Mouse (Mus musculus) embryonic fibroblast, embryonic 13.5 days (primary cell): ENCODE results near the gene Htatip2.

Experiments used
- CTCF ChIP-seq: IDR thresholded peaks from 2 replicates; pipeline ENCODE4 v1.5.1; 2011; ENCODE audit warnings: mild to moderate bottlenecking, control low read depth, low read length, moderate library complexity, borderline replicate concordance; ENCODE audit not compliant: insufficient read depth
- POLR2A ChIP-seq: IDR thresholded peaks from 2 replicates; pipeline ENCODE4 v1.6.1; 2011; ENCODE audit warnings: low read depth, mild to moderate bottlenecking, control low read depth, low read length, moderate library complexity

DNA sequence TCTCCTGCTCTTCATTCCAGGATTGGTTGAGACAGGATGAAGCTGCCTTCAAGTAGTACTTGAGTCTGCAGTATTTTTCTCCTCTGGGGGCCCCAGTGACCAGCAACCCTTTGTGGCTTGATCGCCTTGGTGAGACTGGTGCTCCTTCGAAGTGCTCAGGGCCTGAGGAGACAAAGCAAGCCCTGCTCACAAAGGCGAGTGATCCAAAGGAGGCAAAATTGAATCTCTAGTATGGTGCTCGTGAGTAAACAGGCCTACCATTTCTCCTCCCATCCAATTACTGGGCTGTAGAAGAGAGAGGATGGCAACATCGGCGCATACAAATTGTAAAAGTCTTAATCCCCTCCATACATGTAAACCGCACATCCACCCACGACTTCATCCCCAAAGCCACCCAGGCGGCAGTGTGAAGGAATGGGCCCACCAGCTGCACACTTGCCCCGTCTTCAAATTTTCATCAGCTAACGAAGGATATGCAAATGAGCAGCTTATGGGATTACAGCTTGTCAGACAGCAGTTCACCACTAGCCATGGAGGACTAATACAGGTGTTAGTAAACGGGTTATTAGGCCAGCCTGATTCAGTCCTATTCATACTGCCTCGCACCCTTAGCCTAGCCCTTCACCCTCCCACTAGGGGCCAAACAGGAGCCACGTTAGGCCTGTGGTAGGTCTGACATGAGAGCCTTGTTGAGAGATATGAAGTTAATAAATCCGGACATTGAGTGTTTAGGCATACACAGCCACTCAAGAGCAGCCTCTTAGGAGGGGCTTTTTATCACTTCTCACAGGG lies 40.8 kb upstream of the Htatip2 start:
- no peak for TF ChIP-seq CTCF
- TF ChIP-seq POLR2A: no peak
